Mouse (Mus musculus): ENCODE measurements at regions not wholly inside any gene's neighbourhood (a gene's known extent, or its start where the extent isn't known, plus 50 kb on each side); places are given as distances from the start of the nearest gene placed in this dataset.

- DNase-seq (ENCODE audit: extremely low read depth, low read depth), result no peak
These were observed 86.2 kb upstream of the P2ry1 start for GRCm38 (mm10) chr3:60916411-60916810.

- DNase-seq (ENCODE audit: extremely low read depth, low read depth), result no peak
These were observed 85.3 kb upstream of the P2ry1 start for GRCm38 (mm10) chr3:60917271-60917670.

- no peak for DNase-seq (ENCODE audit: extremely low read depth, low read depth)
These were observed 76.5 kb upstream of the P2ry1 start for GRCm38 (mm10) chr3:60926024-60926547.

DNA sequence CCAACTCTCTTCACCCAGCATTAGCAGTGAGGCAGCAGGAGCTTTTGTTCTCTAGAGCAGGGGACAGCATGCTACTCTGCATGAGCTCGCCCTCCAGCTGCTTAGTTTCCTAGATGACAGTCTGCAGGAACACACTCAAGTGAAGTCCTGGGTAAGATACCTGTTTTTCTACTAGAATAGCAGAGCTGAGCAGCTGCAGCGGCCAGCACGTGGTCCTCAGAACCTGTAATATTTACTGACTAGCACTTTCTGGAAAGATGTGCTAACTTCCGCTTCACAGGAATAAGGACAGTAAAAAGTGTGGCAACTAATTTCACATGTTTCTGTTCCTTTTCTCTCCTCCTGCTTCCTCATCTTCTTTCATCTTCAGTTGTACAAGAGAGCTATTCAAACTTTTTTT, 73.7 kb upstream of the P2ry1 start:
- DNase-seq (ENCODE audit: extremely low read depth, low read depth), result no peak

GRCm38 (mm10) chr3:60934492-60934891, 68.1 kb upstream of the P2ry1 start:
- no peak for DNase-seq (ENCODE audit: extremely low read depth, low read depth)

- DNase-seq (ENCODE audit: extremely low read depth, low read depth), result no peak
These were observed 61.1 kb upstream of the P2ry1 start for GRCm38 (mm10) chr3:60941451-60941850.

GRCm38 (mm10) chr3:60948897-60949296, 53.7 kb upstream of the P2ry1 start:
- no peak for DNase-seq (ENCODE audit: extremely low read depth, low read depth)
